Mouse (Mus musculus): ENCODE results near the gene Skint11. TPM values are rescaled to one million over a fixed set of nuclear protein-coding genes. Genes with fewer than 3 reads are reported as not detected.
"Not testable (repeated sequence)": the region's sequence is repeated elsewhere in the genome, so short reads cannot be mapped to it uniquely, and the experiment has no call there.

Skint11 gene
- total RNA-seq (2021) = not detected
- long read RNA-seq, experiment 1 = 0 reads
- long read RNA-seq, experiment 2 = 0 reads

GRCm38 (mm10) chr4:114163084-114163483 is at the start of gene Skint11:
Gene Skint11, plus strand, starts transcription at chr4:114163384.
- no peak for DNase-seq

- no peak for DNase-seq
These were observed 2.0 kb upstream of the Skint11 start for GRCm38 (mm10) chr4:114161149-114161548.

- DNase-seq = peak; percentile 2
These were observed 9.7 kb downstream of the Skint11 start for GRCm38 (mm10) chr4:114172898-114173297.

GRCm38 (mm10) chr4:114256906-114257305 is 93.7 kb downstream of the Skint11 start:
- DNase-seq = not testable (repeated sequence)

Other genes with a start within 250 kb of the Skint11 start
- gene Skint5, start 163.9 kb upstream of the Skint11 start, total RNA-seq (2021) = not detected
- 1 to 10 TPM; 1.7 to 1.8 TPM for gene Trabd2b, start 243.3 kb downstream of the Skint11 start, total RNA-seq (2021)